8 mouse cellular contexts compared by ENCODE assay signal in genomic region chr10:54075441-54076010, GRCm38 (mm10). TPM values are rescaled to one million over a fixed set of nuclear protein-coding genes. Genes with fewer than 3 reads are reported as not detected.
A peak's percentile ranks its signal among the peaks of the same experiment; 100 is the strongest.
DNase-seq lines count a peak whose midpoint lies in the region; ATAC-seq lines count a peak whose summit lies in the region.

No protein-coding gene starts in this region.

- DNase-seq in adrenal gland, adult (ENCODE audit: inconsistent age in 2 of 2, low spot score in 1 of 2), result peak; percentile 97 to 99
- DNase-seq in embryo, embryonic 10 days (ENCODE audit: low spot score), result peak; percentile 94
- DNase-seq in gastrocnemius, adult 8-10 months (ENCODE audit: low spot score in 2 of 2), result peak; percentile 86 to 90
- DNase-seq in induced T-regulatory cell, adult 2 months (ENCODE audit: low read depth), result peak; percentile 95
- DNase-seq in left cerebral cortex, adult 8-10 months (ENCODE audit: low spot score in 2 of 2), result peak; percentile 66 to 73
- DNase-seq in right cerebral cortex, adult 18-20 months, result peak; percentile 86
- peak; percentile 99 for DNase-seq in urinary bladder, adult 2 months (ENCODE audit: low spot score)

- ATAC-seq in megakaryocyte, adult 5-6 weeks (ENCODE audit: poor library complexity, severe bottlenecking), result peak; percentile 82

RNA-seq across cellular contexts. Expression of gene Man1a, which starts 0.9 kb away (rescaled TPM):
- 1 to 10 TPM; 5.7 to 8.0 (median 7.4) TPM for total RNA-seq in gastrocnemius, adult 8-10 months (2022)
- 10 to 100 TPM; 28.0 to 28.9 (median 28.7) TPM for total RNA-seq in left cerebral cortex, adult 8-10 months (2022)
- 60.6 and 67.8 TPM in 2 replicates for total RNA-seq in megakaryocyte, adult 5-6 weeks (2015)
- 49.5 and 51.2 TPM in 2 replicates for total RNA-seq in megakaryocyte, adult 5-6 weeks (2017)
- 48.9 and 50.9 TPM in 2 replicates for polyA plus RNA-seq in urinary bladder, adult 2 months (2012; rRNA removed)

Comparison
In these comparisons a context has a peak if more than half of its experiments do, and no peak if none do; other contexts are left out.
1. Peak in every context shown above with its lines: DNase-seq and ATAC-seq.